Mouse (Mus musculus) erythroblast, embryonic 14.5 days (primary cell): ENCODE data around the gene BC048562.

Experiments used
- GATA1 ChIP-seq: IDR thresholded peaks from 2 replicates; pipeline ENCODE4 v1.6.1; 2012; ENCODE audit warnings: low read length, inconsistent platforms, mixed read lengths
- TAL1 ChIP-seq: IDR thresholded peaks from 3 replicates; pipeline ENCODE4 v1.6.1; 2012; ENCODE audit warnings: low read length, inconsistent platforms, mixed read lengths

DNA sequence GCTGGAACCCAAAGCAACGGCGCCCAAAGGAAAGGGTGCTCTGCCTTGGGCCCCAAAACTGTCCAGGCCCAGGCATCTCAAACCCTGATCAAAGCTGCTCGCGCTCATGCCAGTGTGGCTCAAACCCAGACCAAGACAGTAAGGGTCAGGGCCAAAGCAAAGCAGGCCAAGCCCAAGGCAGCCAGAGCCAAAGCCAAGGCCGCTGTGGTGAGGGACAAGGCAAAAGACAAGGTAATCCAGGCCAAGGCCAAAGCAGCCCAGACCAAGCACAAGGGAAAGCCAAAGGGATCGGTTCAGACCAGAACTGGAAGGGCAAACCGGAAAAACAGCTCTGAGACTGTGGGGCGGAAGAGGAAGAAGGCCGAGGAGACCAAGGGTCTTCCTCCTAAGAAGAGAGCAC, 27.4 kb downstream of the BC048562 start:
- TF ChIP-seq TAL1, result no peak
- TF ChIP-seq GATA1, result no peak
